Mouse (Mus musculus) testis, adult 2 months (tissue): ENCODE results near the gene Snx32.

Experiments used
- CTCF ChIP-seq: fragments of 200-500 bp; IDR thresholded peaks from 2 replicates; pipeline ENCODE4 v1.5.1; 2012; ENCODE audit warnings: low read depth, mild to moderate bottlenecking, inconsistent platforms, low read length, moderate library complexity; ENCODE audit not compliant: control insufficient read depth, insufficient read depth, insufficient replicate concordance
- POLR2A ChIP-seq: fragments of 200-500 bp; IDR thresholded peaks from 2 replicates; pipeline ENCODE4 v1.6.1; 2012; ENCODE audit warnings: low read depth, mild to moderate bottlenecking, inconsistent platforms, low read length, moderate library complexity; ENCODE audit not compliant: control insufficient read depth

- TF ChIP-seq POLR2A = no peak
- no peak for TF ChIP-seq CTCF
These were observed 32.6 kb downstream of the Snx32 start for GRCm38 (mm10) chr19:5477668-5478300.
